Mouse (Mus musculus): Measurements from ENCODE around the gene Sec63. TPM values are rescaled to one million over a fixed set of nuclear protein-coding genes. Genes with fewer than 3 reads are reported as not detected.

Sec63 gene
- total and polyA plus RNA-seq, 2 experiments from 2014 or later: 11.5 to 16.9 TPM

GRCm38 (mm10) chr10:42832677-42833076 is 71.4 kb downstream of the Sec63 start:
- peak; percentile 79 for TF ChIP-seq CTCF (IDR thresholded peaks at IDR 0.05)
- Histone ChIP-seq H3K27ac (ENCODE audit: low read depth, low read length) (no peak overlapping the region), H3K4me1 (ENCODE audit: insufficient read depth, low read length) (no peaks in the 10 kb centered on the region), H3K36me3 (ENCODE audit: insufficient read depth, low read length) (peaks cover 15% of the 10 kb centered on the region), H3K27me3 (ENCODE audit: insufficient read depth, low read length) (no peaks in the 10 kb centered on the region), H3K4me3 (ENCODE audit: low read depth, low read length) (no peak overlapping the region), H3K9ac (replicated peaks; ENCODE audit: low read length, poor library complexity, severe bottlenecking) (no peak overlapping the region), H3K4me2 (ENCODE audit: low read depth, low read length, poor library complexity, severe bottlenecking) (no peak overlapping the region), H3K9me3 (ENCODE audit: low read length) (no peaks in the 10 kb centered on the region)
- WGBS: 23% methylated on average over 4 of the region's 4 CpGs
- ATAC-seq (ENCODE audit: low FRiP score) (peak; percentile 50; the same call in 1 of the 2 replicates), DNase-seq (ENCODE audit: low spot score) (peak; percentile 72)

GRCm38 (mm10) chr10:42833871-42834727 is 72.8 kb downstream of the Sec63 start:
- H3K27ac ChIP-seq (ENCODE audit: low read depth, low read length): peak overlapping the region; percentile 48; the same call in 1 of the 2 replicates
- no peak overlapping the region for H3K9ac ChIP-seq (replicated peaks; ENCODE audit: low read length, poor library complexity, severe bottlenecking)
- 7% methylated on average over 4 of the region's 4 CpGs for WGBS
- H3K36me3 ChIP-seq (ENCODE audit: insufficient read depth, low read length): peaks cover 8% of the 10 kb centered on the region; the same call in 1 of the 2 replicates
- DNase-seq (ENCODE audit: low spot score): peak; percentile 57
- H3K4me3 ChIP-seq (ENCODE audit: low read depth, low read length): no peak overlapping the region
- peak; percentile 62; the same call in 1 of the 2 replicates for ATAC-seq (ENCODE audit: low FRiP score)
- H3K4me2 ChIP-seq (ENCODE audit: low read depth, low read length, poor library complexity, severe bottlenecking): no peak overlapping the region
- H3K27me3 ChIP-seq (ENCODE audit: insufficient read depth, low read length): no peaks in the 10 kb centered on the region
- no peak for TF ChIP-seq CTCF (IDR thresholded peaks at IDR 0.05)
- no peaks in the 10 kb centered on the region for H3K9me3 ChIP-seq (ENCODE audit: low read length)
- H3K4me1 ChIP-seq (ENCODE audit: insufficient read depth, low read length): no peaks in the 10 kb centered on the region

- DNase-seq (ENCODE audit: low spot score) (no peak), ATAC-seq (ENCODE audit: low FRiP score) (no peak)
- H3K4me1 ChIP-seq (ENCODE audit: insufficient read depth, low read length): no peaks in the 10 kb centered on the region
- no peak overlapping the region for H3K9ac ChIP-seq (replicated peaks; ENCODE audit: low read length, poor library complexity, severe bottlenecking)
- H3K9me3 ChIP-seq (ENCODE audit: low read length): no peaks in the 10 kb centered on the region
- H3K27ac ChIP-seq (ENCODE audit: low read depth, low read length): no peak overlapping the region
- 89% methylated on average over 4 of the region's 4 CpGs for WGBS
- H3K4me2 ChIP-seq (ENCODE audit: low read depth, low read length, poor library complexity, severe bottlenecking): no peak overlapping the region
- no peaks in the 10 kb centered on the region for H3K36me3 ChIP-seq (ENCODE audit: insufficient read depth, low read length)
- H3K27me3 ChIP-seq (ENCODE audit: insufficient read depth, low read length): no peaks in the 10 kb centered on the region
- no peak overlapping the region for H3K4me3 ChIP-seq (ENCODE audit: low read depth, low read length)
- TF ChIP-seq CTCF (IDR thresholded peaks at IDR 0.05): no peak
Measured at GRCm38 (mm10) chr10:42838106-42838505, 76.8 kb downstream of the Sec63 start.

GRCm38 (mm10) chr10:42838736-42839135 is 77.4 kb downstream of the Sec63 start:
- H3K27me3 ChIP-seq (ENCODE audit: insufficient read depth, low read length): no peaks in the 10 kb centered on the region
- no peak for TF ChIP-seq CTCF (IDR thresholded peaks at IDR 0.05)
- H3K9ac ChIP-seq (replicated peaks; ENCODE audit: low read length, poor library complexity, severe bottlenecking): no peak overlapping the region
- 97% methylated on average over 2 of the region's 2 CpGs for WGBS
- no peaks in the 10 kb centered on the region for H3K9me3 ChIP-seq (ENCODE audit: low read length)
- no peaks in the 10 kb centered on the region for H3K36me3 ChIP-seq (ENCODE audit: insufficient read depth, low read length)
- no peak overlapping the region for H3K27ac ChIP-seq (ENCODE audit: low read depth, low read length)
- no peak overlapping the region for H3K4me3 ChIP-seq (ENCODE audit: low read depth, low read length)
- ATAC-seq (ENCODE audit: low FRiP score): no peak
- DNase-seq (ENCODE audit: low spot score): no peak
- H3K4me2 ChIP-seq (ENCODE audit: low read depth, low read length, poor library complexity, severe bottlenecking): no peak overlapping the region
- no peaks in the 10 kb centered on the region for H3K4me1 ChIP-seq (ENCODE audit: insufficient read depth, low read length)

GRCm38 (mm10) chr10:42840036-42840435 is 78.7 kb downstream of the Sec63 start:
- no peak for DNase-seq (ENCODE audit: low spot score)
- Histone ChIP-seq H3K9me3 (ENCODE audit: low read length) (no peaks in the 10 kb centered on the region), H3K27ac (ENCODE audit: low read depth, low read length) (no peak overlapping the region), H3K27me3 (ENCODE audit: insufficient read depth, low read length) (no peaks in the 10 kb centered on the region), H3K36me3 (ENCODE audit: insufficient read depth, low read length) (no peaks in the 10 kb centered on the region), H3K4me3 (ENCODE audit: low read depth, low read length) (no peak overlapping the region), H3K4me1 (ENCODE audit: insufficient read depth, low read length) (no peaks in the 10 kb centered on the region), H3K9ac (replicated peaks; ENCODE audit: low read length, poor library complexity, severe bottlenecking) (no peak overlapping the region), H3K4me2 (ENCODE audit: low read depth, low read length, poor library complexity, severe bottlenecking) (no peak overlapping the region)
- no peak for TF ChIP-seq CTCF (IDR thresholded peaks at IDR 0.05)
- WGBS: 96% methylated on average over 11 of the region's 11 CpGs
- no peak for ATAC-seq (ENCODE audit: low FRiP score)

GRCm38 (mm10) chr10:42841531-42842195 is 80.4 kb downstream of the Sec63 start:
- WGBS: 71% methylated on average over 16 of the region's 16 CpGs
- TF ChIP-seq CTCF (IDR thresholded peaks at IDR 0.05): peak; percentile 57
- H3K27ac ChIP-seq (ENCODE audit: low read depth, low read length): no peak overlapping the region
- no peaks in the 10 kb centered on the region for H3K36me3 ChIP-seq (ENCODE audit: insufficient read depth, low read length)
- H3K4me2 ChIP-seq (ENCODE audit: low read depth, low read length, poor library complexity, severe bottlenecking): no peak overlapping the region
- DNase-seq (ENCODE audit: low spot score) (no peak), ATAC-seq (ENCODE audit: low FRiP score) (no peak)
- no peak overlapping the region for H3K4me3 ChIP-seq (ENCODE audit: low read depth, low read length)
- H3K4me1 ChIP-seq (ENCODE audit: insufficient read depth, low read length): no peaks in the 10 kb centered on the region
- no peaks in the 10 kb centered on the region for H3K9me3 ChIP-seq (ENCODE audit: low read length)
- no peaks in the 10 kb centered on the region for H3K27me3 ChIP-seq (ENCODE audit: insufficient read depth, low read length)
- H3K9ac ChIP-seq (replicated peaks; ENCODE audit: low read length, poor library complexity, severe bottlenecking): no peak overlapping the region
